Mouse (Mus musculus) midbrain, embryonic 16.5 days (tissue): ENCODE measurements at regions not wholly inside any gene's neighbourhood (a gene's known extent, or its start where the extent isn't known, plus 50 kb on each side); places are given as distances from the start of the nearest gene placed in this dataset.

Experiments used
- ATAC-seq: fragments of 200-750 bp; cut with Nextera tagmentation; 2 replicates; pipeline ENCODE4 v1.8.0; 2017; ENCODE audit warnings: moderate TSS enrichment
- H3K27ac ChIP-seq: fragments of 300-500 bp; sonication (generic); 2 replicates; pipeline ENCODE4 v1.5.1; 2014; ENCODE audit warnings: mild to moderate bottlenecking, low read length, mixed read lengths
- H3K27me3 ChIP-seq: fragments of 300-500 bp; sonication (generic); 2 replicates; pipeline ENCODE4 v1.6.1; 2014; ENCODE audit warnings: low read depth, low read length, mixed read lengths; ENCODE audit not compliant: control insufficient read depth, insufficient read depth
- H3K36me3 ChIP-seq: fragments of 300-500 bp; sonication (generic); 2 replicates; pipeline ENCODE4 v1.6.1; 2014; ENCODE audit warnings: mild to moderate bottlenecking, low read length, moderate library complexity, mixed read lengths; ENCODE audit not compliant: control insufficient read depth, insufficient read depth
- H3K4me1 ChIP-seq: fragments of 300-500 bp; sonication (generic); 2 replicates; pipeline ENCODE4 v1.6.1; 2014; ENCODE audit warnings: mild to moderate bottlenecking, low read length, mixed read lengths; ENCODE audit not compliant: control insufficient read depth, insufficient read depth
- H3K4me2 ChIP-seq: fragments of 300-500 bp; sonication (generic); 2 replicates; pipeline ENCODE4 v1.6.1; 2014; ENCODE audit warnings: mild to moderate bottlenecking, low read length, mixed read lengths
- H3K4me3 ChIP-seq: fragments of 300-500 bp; sonication (generic); 2 replicates; pipeline ENCODE4 v1.5.1; 2014; ENCODE audit warnings: low read depth, mild to moderate bottlenecking, low read length, moderate library complexity, mixed read lengths
- H3K9ac ChIP-seq: fragments of 300-500 bp; sonication (generic); 2 replicates; pipeline ENCODE4 v1.6.1; 2014; ENCODE audit warnings: low read depth, low read length, mixed read lengths
- H3K9me3 ChIP-seq: fragments of 300-500 bp; sonication (generic); replicated peaks from 2 replicates; pipeline ENCODE4 v1.6.1; 2014; ENCODE audit warnings: mild to moderate bottlenecking, low read length, mixed read lengths; ENCODE audit not compliant: control insufficient read depth, poor library complexity, severe bottlenecking
- WGBS: fragments of 180-500 bp; shearing (Covaris S2); extraction: QIAGEN DNeasy Blood & Tissue Kit; methylation state at CpG from one replicate; pipeline ENCODE4 v1.1.7; 2014; 5-methylcytosine and 5-hydroxymethylcytosine counted together

DNA sequence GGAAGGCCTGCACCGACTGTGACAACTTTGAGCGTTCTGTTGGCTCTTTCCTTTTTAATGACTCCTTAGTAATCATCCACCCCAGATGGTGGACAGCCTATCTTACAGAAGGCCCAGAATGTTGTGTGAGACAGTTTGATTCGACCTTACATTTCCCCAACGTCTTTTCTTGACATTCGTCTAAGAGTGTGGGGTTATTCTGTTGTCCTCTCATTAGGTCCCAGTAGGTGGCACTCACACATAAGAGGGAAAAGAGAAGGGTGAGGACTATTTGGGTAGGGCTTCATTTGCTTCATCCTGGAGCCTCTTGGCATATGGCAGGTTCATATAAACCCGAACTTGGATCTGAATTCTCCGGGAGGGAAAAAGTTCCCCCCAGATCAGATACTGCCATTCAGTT, 104.4 kb downstream of the Stk35 start:
- Histone ChIP-seq H3K9ac (no peak overlapping the region), H3K9me3 (no peaks in the 10 kb centered on the region; the same call in 1 of the 2 replicates), H3K4me1 (peaks cover 12% of the 10 kb centered on the region), H3K27ac (no peak overlapping the region), H3K36me3 (no peaks in the 10 kb centered on the region), H3K4me3 (no peak overlapping the region), H3K27me3 (no peaks in the 10 kb centered on the region), H3K4me2 (no peak overlapping the region)
- whole genome bisulfite sequencing: 46% methylated on average over 7 of the region's 7 CpGs
- ATAC-seq: no peak

DNA sequence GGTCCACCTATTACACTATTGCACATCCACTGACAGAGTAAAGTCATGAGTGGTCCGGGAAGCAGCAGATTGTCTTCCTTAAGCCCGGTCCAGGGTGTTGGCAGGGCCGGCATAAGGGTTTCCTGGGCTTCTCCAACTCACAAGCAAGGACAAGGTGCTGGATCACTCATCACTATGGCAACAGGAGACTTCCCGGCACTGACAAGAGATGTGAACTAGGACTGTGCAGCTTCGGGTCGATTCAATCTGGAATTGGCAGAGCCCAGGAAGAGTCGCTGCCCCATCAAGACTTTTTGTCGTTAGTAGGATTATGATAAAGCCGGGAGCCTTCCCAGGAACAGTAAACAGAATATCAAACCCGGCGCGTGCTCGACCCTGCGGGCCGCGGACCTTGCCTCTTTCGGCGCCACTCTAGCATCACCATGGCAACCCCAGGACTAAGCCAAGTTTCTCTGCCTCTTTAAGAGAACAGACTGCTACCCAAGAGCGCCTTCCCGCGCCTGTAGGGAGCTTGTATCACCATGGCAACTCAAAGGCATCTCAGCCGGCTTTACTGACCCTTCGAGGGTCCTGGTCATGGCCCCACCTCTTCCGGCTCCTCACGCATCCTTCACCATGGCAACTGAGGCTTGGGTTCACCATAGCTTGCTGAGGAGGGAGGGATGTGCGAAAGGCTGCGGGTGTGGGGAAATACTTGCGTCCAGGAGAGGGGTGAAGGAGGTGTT, 103.3 kb upstream of the Tgm3 start:
- Histone ChIP-seq H3K9ac (peak overlapping the region; percentile 65), H3K4me1 (peaks cover 20% of the 10 kb centered on the region), H3K9me3 (no peaks in the 10 kb centered on the region), H3K4me2 (peak overlapping the region; percentile 76), H3K4me3 (peak overlapping the region; percentile 45), H3K27ac (peak overlapping the region; percentile 89), H3K27me3 (no peaks in the 10 kb centered on the region), H3K36me3 (no peaks in the 10 kb centered on the region)
- peak; percentile 98 for ATAC-seq
- WGBS: under 1% methylated on average over 28 of the region's 28 CpGs

DNA sequence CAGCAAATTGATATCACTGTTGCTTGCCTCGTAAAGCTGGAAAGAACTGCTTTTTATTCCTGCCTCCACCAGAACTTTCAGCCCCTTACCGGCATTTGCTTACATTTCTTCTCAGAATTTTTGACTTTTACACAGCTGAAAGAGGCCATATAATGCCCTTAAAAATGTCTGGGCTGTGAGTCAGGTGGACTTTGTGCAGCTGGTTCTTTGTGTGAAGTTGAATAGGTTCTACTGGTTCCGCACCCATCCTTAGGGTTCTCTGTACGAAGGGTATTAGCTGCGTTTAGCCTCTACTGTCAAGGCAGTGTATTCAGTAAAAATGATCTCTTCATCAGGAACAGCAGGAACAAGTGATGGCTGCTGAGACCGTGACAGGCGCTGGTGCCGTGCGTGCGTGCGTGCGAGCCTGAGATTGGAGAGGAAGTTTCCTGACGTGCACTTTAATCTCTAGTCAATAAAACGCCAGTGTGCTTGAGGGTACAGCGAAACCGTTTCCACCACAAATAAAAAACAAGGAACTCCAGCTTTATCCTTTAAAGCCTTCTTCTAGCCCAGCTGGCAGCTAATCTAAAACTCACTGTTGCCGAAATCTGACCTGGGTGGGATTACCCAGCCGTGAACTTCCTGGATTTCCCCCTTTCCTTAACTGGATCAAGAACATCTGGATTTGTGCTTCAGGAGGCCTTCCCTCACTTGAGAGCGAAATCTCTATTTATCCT, 100.8 kb upstream of the Tgm3 start:
- no peak overlapping the region for H3K27ac ChIP-seq
- WGBS: 22% methylated on average over 19 of the region's 19 CpGs
- no peaks in the 10 kb centered on the region for H3K27me3 ChIP-seq
- H3K36me3 ChIP-seq: no peaks in the 10 kb centered on the region
- H3K4me2 ChIP-seq: peak overlapping the region; percentile 39
- ATAC-seq: no peak
- H3K4me1 ChIP-seq: peaks cover 20% of the 10 kb centered on the region
- H3K9ac ChIP-seq: peak overlapping the region; percentile 53; the same call in 1 of the 2 replicates
- no peaks in the 10 kb centered on the region for H3K9me3 ChIP-seq
- H3K4me3 ChIP-seq: 0 out of 2 replicates have a peak overlapping the region, but pooled peaks have one; percentile 13

DNA sequence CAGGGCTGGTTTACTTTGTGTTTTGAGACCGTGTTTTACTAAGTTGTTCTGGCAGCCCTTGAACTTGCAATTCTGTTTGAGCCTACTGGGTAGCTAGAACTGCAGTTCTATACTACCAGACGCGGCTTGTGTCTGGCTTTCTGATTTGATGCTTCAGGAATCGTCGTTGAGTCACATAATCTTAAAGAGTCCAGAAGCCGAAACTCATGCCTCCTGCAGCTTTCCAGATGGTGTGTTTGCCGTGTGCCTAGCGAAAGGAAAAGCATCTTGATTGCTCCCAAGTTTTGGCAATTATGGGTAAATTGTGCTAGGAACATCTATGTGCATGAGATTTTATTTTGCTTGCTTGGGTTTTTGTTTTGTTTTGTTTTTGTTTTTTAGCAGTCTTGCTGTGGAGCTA, 99.6 kb upstream of the Tgm3 start:
- no peak overlapping the region for H3K27ac ChIP-seq
- H3K4me3 ChIP-seq: no peak overlapping the region
- H3K36me3 ChIP-seq: no peaks in the 10 kb centered on the region
- no peaks in the 10 kb centered on the region for H3K27me3 ChIP-seq
- H3K9me3 ChIP-seq: no peaks in the 10 kb centered on the region
- H3K4me2 ChIP-seq: no peak overlapping the region
- no peak for ATAC-seq
- WGBS: 74% methylated on average over 8 of the region's 8 CpGs
- no peak overlapping the region for H3K9ac ChIP-seq
- peaks cover 20% of the 10 kb centered on the region for H3K4me1 ChIP-seq

DNA sequence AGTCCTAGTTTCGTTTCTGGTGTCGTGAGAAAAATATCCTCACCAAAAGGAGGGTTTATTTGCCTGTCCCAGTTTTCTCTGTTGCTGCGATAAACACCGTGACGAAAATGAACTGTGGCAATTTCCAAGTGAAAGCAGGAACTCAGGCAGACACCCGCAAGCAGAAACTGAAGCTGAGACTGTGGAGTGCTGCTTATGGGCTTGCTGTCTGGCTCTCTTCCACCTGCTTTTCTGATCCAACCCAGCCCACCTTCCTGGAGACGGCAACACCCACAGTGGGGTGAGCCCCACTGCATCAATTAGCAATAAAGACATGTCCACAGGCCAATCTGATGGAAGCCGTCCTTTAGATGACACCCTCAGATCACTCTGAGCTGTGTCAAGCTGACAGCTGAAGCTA, 97.9 kb upstream of the Tgm3 start:
- Histone ChIP-seq H3K4me2 (no peak overlapping the region), H3K9ac (no peak overlapping the region), H3K9me3 (no peaks in the 10 kb centered on the region), H3K4me3 (no peak overlapping the region), H3K27ac (no peak overlapping the region), H3K4me1 (peaks cover 12% of the 10 kb centered on the region), H3K27me3 (no peaks in the 10 kb centered on the region), H3K36me3 (no peaks in the 10 kb centered on the region)
- WGBS: 81% methylated on average over 8 of the region's 8 CpGs
- no peak for ATAC-seq

- no peak for ATAC-seq
- Histone ChIP-seq H3K27me3 (no peaks in the 10 kb centered on the region), H3K9me3 (no peaks in the 10 kb centered on the region), H3K4me2 (no peak overlapping the region), H3K4me1 (peaks cover 2% of the 10 kb centered on the region; the same call in 1 of the 2 replicates), H3K4me3 (no peak overlapping the region), H3K27ac (no peak overlapping the region), H3K36me3 (no peaks in the 10 kb centered on the region), H3K9ac (no peak overlapping the region)
- WGBS: 93% methylated on average over 7 of the region's 7 CpGs
Measured at GRCm38 (mm10) chr2:129916411-129916810, 95.7 kb upstream of the Tgm3 start.

DNA sequence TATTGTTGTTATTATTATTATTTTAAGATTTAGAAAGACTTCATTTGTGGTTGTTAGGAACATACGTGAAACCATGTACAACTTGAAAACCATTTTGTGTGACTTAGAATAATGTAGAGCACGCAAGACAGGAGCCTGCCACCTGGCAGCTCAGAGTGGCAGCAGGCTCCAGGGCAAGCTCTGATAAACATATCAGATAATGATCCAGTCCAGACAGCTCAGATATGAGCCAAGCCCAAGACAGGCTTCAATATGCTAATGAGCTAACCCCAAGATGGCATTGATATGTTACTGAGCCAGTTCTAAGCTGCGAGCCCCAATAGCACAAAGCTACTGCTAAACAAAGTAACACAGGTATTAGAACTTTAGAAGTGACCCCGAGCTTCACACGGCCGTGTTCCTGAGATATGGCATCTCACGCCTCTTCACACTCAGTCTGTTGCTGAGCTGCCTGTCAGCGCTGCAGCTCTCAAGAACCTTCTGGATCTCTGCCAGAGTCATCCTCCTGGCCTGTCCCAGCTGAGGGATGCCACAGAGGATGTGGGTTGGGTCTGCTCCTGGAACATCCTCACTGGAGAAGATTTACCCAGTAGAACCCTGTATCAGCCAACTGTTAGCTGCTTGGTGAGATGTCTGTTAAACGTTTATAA, 93.9 kb upstream of the Tgm3 start:
- WGBS: 87% methylated on average over 9 of the region's 9 CpGs
- no peak for ATAC-seq
- H3K36me3 ChIP-seq: no peaks in the 10 kb centered on the region
- H3K27me3 ChIP-seq: no peaks in the 10 kb centered on the region
- H3K9me3 ChIP-seq: no peaks in the 10 kb centered on the region
- H3K4me3 ChIP-seq: no peak overlapping the region
- no peak overlapping the region for H3K4me2 ChIP-seq
- no peaks in the 10 kb centered on the region for H3K4me1 ChIP-seq
- H3K27ac ChIP-seq: no peak overlapping the region
- H3K9ac ChIP-seq: no peak overlapping the region

DNA sequence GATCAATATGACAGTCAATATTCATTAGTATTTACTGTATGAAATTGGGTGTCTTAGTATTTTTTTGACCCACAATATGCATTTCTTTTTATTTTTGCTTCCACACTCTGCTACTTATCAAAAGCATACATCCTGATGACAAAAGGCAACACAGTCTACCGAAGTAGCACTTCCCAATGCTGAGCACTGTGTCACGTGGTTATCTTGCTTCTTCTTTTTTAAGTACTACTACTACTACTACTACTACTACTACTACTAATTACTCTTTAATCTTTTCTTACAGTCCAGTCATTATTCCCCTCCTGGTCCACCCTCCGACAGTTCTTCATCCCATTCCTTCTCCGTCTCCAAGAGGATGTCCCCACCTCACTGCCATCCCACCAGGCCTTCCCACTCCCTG, 92.6 kb upstream of the Tgm3 start:
- no peak overlapping the region for H3K27ac ChIP-seq
- H3K9ac ChIP-seq: no peak overlapping the region
- H3K36me3 ChIP-seq: no peaks in the 10 kb centered on the region
- H3K4me2 ChIP-seq: no peak overlapping the region
- H3K9me3 ChIP-seq: no peaks in the 10 kb centered on the region
- H3K4me1 ChIP-seq: no peaks in the 10 kb centered on the region
- H3K27me3 ChIP-seq: no peaks in the 10 kb centered on the region
- 95% methylated on average over 4 of the region's 4 CpGs for WGBS
- no peak overlapping the region for H3K4me3 ChIP-seq
- ATAC-seq: no peak

DNA sequence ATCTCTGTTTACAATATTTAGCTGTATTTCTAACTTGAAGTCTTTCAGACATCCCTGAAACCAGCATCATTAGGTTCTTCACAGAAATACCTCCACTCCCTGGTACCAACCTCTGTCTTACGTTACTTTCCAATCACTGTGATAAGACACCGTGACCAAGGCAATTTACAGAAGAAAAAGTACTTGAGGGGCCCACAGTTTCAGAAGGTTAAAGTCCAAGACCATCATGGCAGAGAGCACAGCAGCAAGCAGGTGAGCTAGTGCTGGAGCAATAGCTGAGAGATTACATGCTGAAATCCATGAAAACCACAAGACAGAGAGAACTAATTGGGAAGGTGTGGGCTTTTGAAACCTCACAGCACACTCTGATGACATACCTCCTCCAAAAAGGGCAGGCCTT, 84.9 kb upstream of the Tgm3 start:
- H3K9ac ChIP-seq: no peak overlapping the region
- no peaks in the 10 kb centered on the region for H3K36me3 ChIP-seq
- H3K4me2 ChIP-seq: no peak overlapping the region
- no peaks in the 10 kb centered on the region for H3K4me1 ChIP-seq
- H3K4me3 ChIP-seq: no peak overlapping the region
- 82% methylated on average over 2 of the region's 2 CpGs for WGBS
- 0 out of 2 replicates have a peak, but pooled peaks cover 2% of the 10 kb centered on the region for H3K9me3 ChIP-seq
- ATAC-seq: no peak
- no peaks in the 10 kb centered on the region for H3K27me3 ChIP-seq
- no peak overlapping the region for H3K27ac ChIP-seq
